Mouse (Mus musculus) spleen, postnatal 0 days (tissue): Measurements from ENCODE around the gene Slc15a3. TPM values are rescaled to one million over a fixed set of nuclear protein-coding genes. Genes with fewer than 3 reads are reported as not detected.

ENCODE experiments used
- polyA plus RNA-seq: library from polyadenylated mRNA; unstranded; fragments of >200 nt; fragmentation: Nextera tagmentation; extraction: Ambion mirVana; gene quantifications from 2 replicates; pipeline ENCODE4 v1.2.1, GENCODE M21; 2015

Gene Slc15a3
- 4.9 and 6.8 TPM in 2 replicates for polyA plus RNA-seq

DNA sequence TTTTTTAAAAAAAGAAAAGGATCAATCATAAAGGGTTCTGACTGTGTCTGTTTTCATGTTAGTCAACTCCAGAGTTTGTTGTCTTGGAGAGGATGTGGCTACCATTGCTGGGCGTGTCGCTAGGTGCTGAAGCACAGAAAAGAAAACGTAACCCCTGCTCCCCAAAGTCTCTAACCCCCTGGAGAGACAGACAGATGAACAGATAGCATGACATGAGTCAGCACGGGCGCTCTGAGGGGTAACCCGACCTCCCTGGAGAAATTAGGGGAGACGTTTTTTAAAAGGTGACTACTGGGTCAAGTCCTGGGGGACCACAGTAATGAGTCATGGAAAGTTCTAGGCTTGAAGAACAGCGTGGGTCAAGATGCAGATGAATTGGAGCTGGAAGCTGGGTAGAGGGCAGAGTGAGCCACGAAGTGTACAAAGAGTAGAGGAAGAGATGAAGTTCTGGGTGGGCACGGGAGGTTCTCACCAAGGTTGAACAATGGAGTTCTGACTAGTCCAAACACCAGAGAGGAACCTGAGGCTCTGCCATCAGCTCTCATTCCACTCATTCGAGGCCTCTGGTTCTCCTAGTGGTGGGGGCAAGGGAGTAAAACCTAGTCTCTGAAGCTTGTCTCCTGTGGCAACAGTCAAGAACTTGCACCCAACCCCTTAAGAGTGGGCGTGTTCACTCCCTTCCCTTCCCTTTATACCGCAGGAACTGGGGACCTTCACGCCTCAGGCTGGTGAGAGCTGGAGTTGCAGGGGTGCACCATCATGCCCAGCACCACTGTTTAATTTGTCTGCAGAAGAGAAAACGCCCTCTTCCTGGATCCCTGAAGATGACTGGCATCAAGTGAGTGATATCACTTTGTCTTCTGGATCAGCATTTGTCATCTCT is at the start of gene Slc15a3:
TSS of gene Slc15a3 (plus strand) at position 718 of the 883 bp plus-strand sequence.

DNA sequence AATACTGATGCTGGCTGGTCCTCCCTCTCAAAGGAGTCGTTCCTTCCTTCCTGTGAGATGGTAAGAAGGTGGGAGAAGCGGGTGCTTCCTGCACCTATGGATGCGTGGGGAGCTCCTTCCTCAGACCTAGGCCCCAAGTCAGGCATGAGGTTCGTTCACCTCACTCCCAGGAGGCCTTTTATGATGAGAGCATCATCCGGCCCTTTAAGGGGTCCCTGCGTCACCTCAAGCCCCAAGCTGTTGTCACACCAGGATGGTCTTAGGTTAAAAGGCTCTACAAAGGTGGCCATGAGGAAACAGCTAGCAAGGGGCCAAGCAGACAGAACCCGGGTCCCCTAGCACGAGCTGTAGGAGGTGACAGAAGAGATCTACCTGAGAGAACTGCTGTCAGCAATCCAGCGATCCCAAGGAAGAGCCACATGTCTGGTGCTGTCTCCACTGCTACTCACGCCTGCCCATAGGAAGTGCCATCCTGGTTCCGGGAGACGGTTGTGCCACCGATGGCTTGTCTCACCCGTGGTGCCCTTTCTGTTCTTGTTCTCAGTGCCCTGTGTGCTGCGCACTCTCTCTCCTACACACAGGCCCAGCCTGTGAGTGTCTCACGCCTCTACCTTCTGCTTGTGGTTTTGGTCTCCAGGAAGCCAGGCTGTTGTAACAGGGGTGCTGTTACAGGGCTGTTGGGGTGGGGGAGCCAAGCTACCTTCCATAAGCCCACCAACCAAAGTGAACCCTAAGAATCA is 9.9 kb upstream of the Slc15a3 start, which contains the start of gene Cd6:
TSS of gene Cd6 (minus strand) at position 623 of the 740 bp plus-strand sequence.

DNA sequence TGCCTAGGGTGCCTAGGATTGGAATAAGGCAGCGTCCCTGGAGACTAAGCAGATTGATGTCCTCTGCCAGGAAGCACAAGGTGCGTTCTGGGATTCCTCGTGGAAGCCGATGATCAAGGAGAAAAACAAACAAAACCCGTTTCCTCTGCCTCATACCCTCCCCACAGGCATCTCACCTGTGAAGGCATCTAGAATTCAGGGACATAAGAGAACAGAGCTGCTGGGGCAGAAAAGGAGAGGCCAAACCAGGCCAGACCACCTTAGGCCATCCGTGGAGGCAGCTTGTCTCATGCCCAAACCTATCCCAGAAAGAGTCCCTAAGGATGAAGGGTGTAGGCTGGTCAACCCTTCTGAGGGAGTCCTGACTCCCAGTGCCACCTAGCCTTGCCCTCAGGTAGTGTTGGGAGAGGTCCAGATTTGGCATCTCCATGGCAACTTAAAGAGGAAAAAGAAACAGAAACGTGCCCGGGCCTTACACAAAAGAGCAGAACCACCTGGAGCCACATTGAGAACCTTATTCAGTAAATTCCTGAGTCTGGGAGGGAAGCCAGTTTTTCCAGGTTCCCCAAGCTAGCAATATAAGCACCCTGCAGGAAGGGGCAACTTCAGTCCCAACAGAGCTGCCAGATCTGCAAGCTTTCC is 30.5 kb downstream of the Slc15a3 start, which contains the start of gene Tmem132a:
TSS of gene Tmem132a (minus strand) at position 55 of the 642 bp plus-strand sequence.

DNA sequence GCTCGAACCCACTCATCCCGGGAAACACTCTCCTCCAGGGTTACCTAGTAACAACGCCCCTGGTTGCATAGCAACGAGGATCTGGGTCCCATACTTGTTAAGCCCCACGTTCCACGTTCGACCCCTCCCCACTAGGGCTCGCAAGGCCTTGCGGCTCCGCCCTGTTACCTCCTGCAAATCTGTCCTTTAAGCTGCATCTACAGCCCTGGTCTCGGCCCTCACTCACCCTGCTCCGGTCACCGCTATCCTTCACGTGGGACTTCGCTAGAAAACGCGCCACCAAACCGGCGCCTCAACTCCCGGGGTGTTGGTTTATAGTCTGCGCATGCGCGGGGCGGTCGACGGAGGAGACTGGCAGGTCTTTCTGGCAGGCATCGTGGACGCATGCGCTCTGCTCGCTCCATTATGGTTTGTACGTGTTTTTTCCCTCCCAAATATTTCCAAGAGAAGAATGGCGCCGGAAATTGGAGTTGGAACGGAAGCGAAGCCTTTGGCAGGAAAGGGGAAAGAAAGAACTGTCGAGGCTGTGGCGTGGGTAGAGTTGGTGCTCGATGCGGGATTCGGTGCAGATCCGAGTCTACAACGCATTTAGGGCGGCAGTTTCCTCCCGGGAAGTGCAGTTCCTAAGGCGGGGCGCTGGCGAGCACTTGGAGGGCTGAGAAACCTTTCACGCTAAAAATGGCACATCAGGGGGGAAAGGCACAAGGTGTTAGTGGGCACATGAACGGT is 42.1 kb downstream of the Slc15a3 start, which contains the start of gene Tmem109:
TSS of gene Tmem109 (minus strand) at position 576 of the 729 bp plus-strand sequence.

DNA sequence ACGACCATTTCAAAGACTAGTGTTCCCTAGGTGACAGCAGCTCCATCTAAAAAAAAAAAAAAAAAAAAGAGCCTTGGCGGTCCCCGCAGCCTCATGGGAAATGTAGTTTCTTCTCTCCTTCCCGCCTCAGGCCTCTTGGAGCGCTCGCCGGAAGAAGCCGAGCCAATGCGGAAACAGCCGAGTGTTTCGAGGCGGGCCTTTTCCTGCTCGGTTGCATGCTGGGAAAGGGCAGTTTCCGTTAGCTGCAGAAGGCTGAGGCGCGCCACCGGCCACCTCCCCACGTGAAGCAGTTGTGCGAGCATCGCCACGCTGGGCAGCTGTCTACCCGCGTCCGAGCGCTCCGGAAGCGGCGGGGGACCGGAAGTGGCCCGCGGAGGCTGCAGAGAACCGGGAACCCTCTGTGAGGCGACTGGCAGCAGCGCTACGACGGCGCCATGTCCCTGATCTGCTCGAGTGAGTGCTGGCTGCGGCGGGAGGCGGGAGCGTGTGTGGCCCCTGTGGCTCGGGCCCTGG is 55.5 kb downstream of the Slc15a3 start, which contains the start of gene Prpf19:
TSS of gene Prpf19 (plus strand) at position 216 of the 513 bp plus-strand sequence.

Other genes starting within 250 kb of the Slc15a3 start
- gene Ddb1, start 234.4 kb upstream of the Slc15a3 start, polyA plus RNA-seq: 127 and 136 TPM in 2 replicates
- gene Tkfc, start 234.1 kb upstream of the Slc15a3 start, polyA plus RNA-seq: 4.8 and 5.8 TPM in 2 replicates
- gene Vwce, start 205.5 kb upstream of the Slc15a3 start, polyA plus RNA-seq: 0.35 and 1.0 TPM in 2 replicates
- gene Pga5, start 161.7 kb upstream of the Slc15a3 start, polyA plus RNA-seq: 0.45 and 1.4 TPM in 2 replicates
- gene Vps37c, start 151.0 kb upstream of the Slc15a3 start, polyA plus RNA-seq: 14.7 and 15.2 TPM in 2 replicates
- 0.32 and 0.67 TPM in 2 replicates for gene Cd5, start 100.7 kb upstream of the Slc15a3 start, polyA plus RNA-seq
- 0.29 and 0.40 TPM in 2 replicates for gene Cd6, start 9.7 kb upstream of the Slc15a3 start, polyA plus RNA-seq
- gene Tmem132a, start 30.2 kb downstream of the Slc15a3 start, polyA plus RNA-seq: 6.8 and 8.2 TPM in 2 replicates
- 26.2 and 34.8 TPM in 2 replicates for gene Tmem109, start 42.3 kb downstream of the Slc15a3 start, polyA plus RNA-seq
- 27.0 and 27.9 TPM in 2 replicates for gene Prpf19, start 55.5 kb downstream of the Slc15a3 start, polyA plus RNA-seq
- not detected in 2 replicates for gene Zp1, start 80.9 kb downstream of the Slc15a3 start, polyA plus RNA-seq
- gene Ptgdr2, start 97.4 kb downstream of the Slc15a3 start, polyA plus RNA-seq: 0.05 TPM in 1 of 2 replicates, not detected in the other
- 17.8 and 18.3 TPM in 2 replicates for gene Ccdc86, start 109.5 kb downstream of the Slc15a3 start, polyA plus RNA-seq
- gene Ms4a10, start 134.9 kb downstream of the Slc15a3 start, polyA plus RNA-seq: not detected in 2 replicates
- gene Ms4a15, start 153.5 kb downstream of the Slc15a3 start, polyA plus RNA-seq: not detected in 2 replicates
- gene Ms4a18, start 178.3 kb downstream of the Slc15a3 start, polyA plus RNA-seq: not detected in 2 replicates
- 0.35 and 0.46 TPM in 2 replicates for gene Ms4a8a, start 241.4 kb downstream of the Slc15a3 start, polyA plus RNA-seq